Mouse (Mus musculus): Measurements from ENCODE around the gene Cysrt1. TPM values are rescaled to one million over a fixed set of nuclear protein-coding genes. Genes with fewer than 3 reads are reported as not detected.

The Cysrt1 gene
- polyA plus RNA-seq, 1 experiment from 2014 or later, result 0.49 TPM

DNA sequence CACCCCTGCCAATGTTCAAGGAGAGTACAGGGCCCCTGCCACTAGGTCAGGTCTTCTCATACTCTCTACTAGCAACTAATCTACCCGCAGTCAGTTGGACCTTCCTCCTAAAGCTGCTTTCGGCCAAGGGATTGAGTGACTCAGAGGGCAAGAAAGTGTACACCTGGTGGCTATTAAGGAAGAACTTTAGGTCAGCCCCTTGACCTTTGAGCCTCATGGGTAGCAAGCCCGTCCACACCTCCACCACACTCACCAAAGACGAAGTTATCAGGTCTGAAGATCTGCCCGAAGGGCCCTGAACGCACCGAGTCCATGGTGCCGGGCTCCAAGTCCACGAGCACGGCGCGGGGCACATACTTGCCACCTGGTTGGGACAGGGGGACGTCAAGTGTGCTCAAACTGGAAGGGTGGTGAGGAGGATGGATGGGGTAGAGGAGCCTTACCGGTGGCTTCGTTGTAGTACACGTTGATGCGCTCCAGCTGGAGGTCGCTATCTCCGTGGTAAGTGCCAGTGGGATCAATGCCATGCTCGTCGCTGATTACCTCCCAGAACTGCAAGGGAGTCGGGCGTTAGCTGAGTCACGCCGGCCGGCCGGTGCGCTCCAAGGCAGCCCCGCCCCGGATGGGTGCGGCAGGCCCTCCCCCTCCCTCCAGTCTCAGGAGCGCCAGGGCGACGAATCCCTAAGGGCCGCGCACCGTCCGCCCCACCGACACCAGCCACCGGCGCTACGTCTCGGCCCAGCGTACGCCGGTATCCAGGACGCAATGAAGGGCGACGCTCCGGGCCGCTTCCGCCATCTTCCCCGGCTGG is 18.4 kb downstream of the Cysrt1 start:
- WGBS, result 1% methylated on average over 53 of the region's 53 CpGs
- peaks cover 8% of the 10 kb centered on the region; the same call in 1 of the 2 replicates for H3K4me1 ChIP-seq (ENCODE audit: control insufficient read depth, insufficient read depth, low read length)
- H3K9ac ChIP-seq (replicated peaks; ENCODE audit: low read depth, low read length), result peak overlapping the region; percentile 82
- H3K36me3 ChIP-seq (ENCODE audit: control insufficient read depth, insufficient read depth, low read length), result peaks cover 6% of the 10 kb centered on the region
- no peaks in the 10 kb centered on the region for H3K9me3 ChIP-seq (ENCODE audit: control insufficient read depth, low read depth, low read length)
- peak; percentile 57 for ATAC-seq (ENCODE audit: insufficient number of reproducible peaks, insufficient read depth, low FRiP score, low read depth)
- H3K4me2 ChIP-seq (replicated peaks; ENCODE audit: low read depth, low read length), result peak overlapping the region; percentile 89
- peak overlapping the region; percentile 89 for H3K4me3 ChIP-seq (ENCODE audit: low read depth, low read length)
- peak overlapping the region; percentile 96 for H3K27ac ChIP-seq (ENCODE audit: low read length)
- H3K27me3 ChIP-seq (ENCODE audit: control insufficient read depth, insufficient read depth, low read length), result no peaks in the 10 kb centered on the region

DNA sequence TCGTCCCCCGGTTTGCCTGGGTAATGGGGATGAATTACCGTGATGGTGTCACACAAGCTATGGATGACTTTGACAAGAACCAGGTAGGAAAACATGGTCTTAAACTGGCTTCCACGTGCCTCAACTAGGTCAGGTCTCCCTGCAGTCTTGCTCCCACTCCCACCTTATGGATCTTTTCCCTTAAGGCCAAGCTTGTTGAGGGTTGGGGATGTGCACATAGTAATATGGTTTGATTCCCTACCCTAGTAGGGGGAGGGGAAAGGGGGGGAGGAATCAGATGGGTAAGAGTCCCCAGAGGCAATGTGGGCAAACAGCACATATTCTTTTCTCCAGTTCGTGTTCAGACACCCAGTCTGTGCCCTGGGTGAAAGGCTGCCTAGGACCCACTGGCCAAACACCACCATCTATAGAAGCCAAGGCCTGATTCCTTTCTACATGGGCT is 20.9 kb downstream of the Cysrt1 start:
- no peak overlapping the region for H3K4me3 ChIP-seq (ENCODE audit: low read depth, low read length)
- H3K9me3 ChIP-seq (ENCODE audit: control insufficient read depth, low read depth, low read length), result no peaks in the 10 kb centered on the region
- peaks cover 6% of the 10 kb centered on the region for H3K36me3 ChIP-seq (ENCODE audit: control insufficient read depth, insufficient read depth, low read length)
- H3K27ac ChIP-seq (ENCODE audit: low read length), result no peak overlapping the region
- peaks cover 8% of the 10 kb centered on the region; the same call in 1 of the 2 replicates for H3K4me1 ChIP-seq (ENCODE audit: control insufficient read depth, insufficient read depth, low read length)
- WGBS, result 72% methylated on average over 5 of the region's 5 CpGs
- H3K27me3 ChIP-seq (ENCODE audit: control insufficient read depth, insufficient read depth, low read length), result no peaks in the 10 kb centered on the region
- no peak overlapping the region for H3K9ac ChIP-seq (replicated peaks; ENCODE audit: low read depth, low read length)
- no peak for ATAC-seq (ENCODE audit: insufficient number of reproducible peaks, insufficient read depth, low FRiP score, low read depth)
- no peak overlapping the region for H3K4me2 ChIP-seq (replicated peaks; ENCODE audit: low read depth, low read length)

DNA sequence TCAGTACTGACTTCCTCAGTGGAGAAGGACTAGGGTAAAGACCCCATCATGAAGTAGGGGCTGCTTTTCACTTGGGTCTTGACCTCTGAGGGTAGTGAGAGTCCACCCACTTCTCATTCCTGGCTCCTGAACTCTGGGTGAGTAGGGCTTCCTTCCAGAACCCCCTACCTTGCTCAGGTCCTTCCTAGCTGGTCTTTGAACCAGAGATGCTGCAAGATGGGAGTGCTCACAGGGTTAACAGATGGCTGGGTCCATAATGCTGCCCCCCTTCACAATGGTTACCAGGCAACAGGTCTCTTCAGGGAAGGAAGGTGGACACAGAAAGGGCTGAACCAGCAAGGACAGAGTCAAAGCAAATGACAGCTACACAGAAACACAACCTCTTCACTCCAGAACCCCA is 23.8 kb downstream of the Cysrt1 start, which contains the start of gene Fam166a:
Fam166a (plus strand) TSS at position 301 of the 400 bp plus-strand sequence.
- no peak within 1 kb of the TSS for H3K9ac ChIP-seq (replicated peaks; ENCODE audit: low read depth, low read length)
- peaks cover 2% of the 10 kb centered on the region; the same call in 1 of the 2 replicates for H3K4me1 ChIP-seq (ENCODE audit: control insufficient read depth, insufficient read depth, low read length)
- no peak within 1 kb of the TSS for H3K4me3 ChIP-seq (ENCODE audit: low read depth, low read length)
- no peak within 1 kb of the TSS for H3K27ac ChIP-seq (ENCODE audit: low read length)
- H3K36me3 ChIP-seq (ENCODE audit: control insufficient read depth, insufficient read depth, low read length), result peaks cover 6% of the 10 kb centered on the region
- no peak within 1 kb of the TSS for H3K4me2 ChIP-seq (replicated peaks; ENCODE audit: low read depth, low read length)
- no peaks in the 10 kb centered on the region for H3K27me3 ChIP-seq (ENCODE audit: control insufficient read depth, insufficient read depth, low read length)
- no peak for ATAC-seq (ENCODE audit: insufficient number of reproducible peaks, insufficient read depth, low FRiP score, low read depth)
- H3K9me3 ChIP-seq (ENCODE audit: control insufficient read depth, low read depth, low read length), result no peaks in the 10 kb centered on the region

DNA sequence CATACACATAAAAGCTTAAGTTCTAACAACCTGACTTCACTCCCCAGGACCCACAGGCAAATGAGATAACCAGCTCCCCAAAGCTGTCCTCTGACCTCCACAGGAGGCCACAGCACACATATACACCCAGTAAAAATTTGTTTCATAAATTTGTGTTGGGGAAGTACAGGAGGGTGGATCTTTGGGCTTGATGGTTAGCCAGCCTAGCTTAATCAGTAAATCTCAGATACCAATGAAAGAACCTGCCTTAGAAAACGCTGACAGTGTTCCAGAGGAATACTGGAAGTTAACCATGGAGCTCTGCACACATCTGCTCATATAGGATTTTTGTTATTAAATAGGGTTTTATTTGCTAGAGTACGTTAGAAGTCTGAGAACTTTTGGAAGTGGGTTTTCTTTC is 24.6 kb downstream of the Cysrt1 start:
- Histone ChIP-seq H3K9me3 (ENCODE audit: control insufficient read depth, low read depth, low read length) (no peaks in the 10 kb centered on the region), H3K27me3 (ENCODE audit: control insufficient read depth, insufficient read depth, low read length) (no peaks in the 10 kb centered on the region), H3K27ac (ENCODE audit: low read length) (no peak overlapping the region), H3K36me3 (ENCODE audit: control insufficient read depth, insufficient read depth, low read length) (peaks cover 6% of the 10 kb centered on the region), H3K4me1 (ENCODE audit: control insufficient read depth, insufficient read depth, low read length) (no peaks in the 10 kb centered on the region), H3K4me3 (ENCODE audit: low read depth, low read length) (no peak overlapping the region), H3K9ac (replicated peaks; ENCODE audit: low read depth, low read length) (no peak overlapping the region), H3K4me2 (replicated peaks; ENCODE audit: low read depth, low read length) (no peak overlapping the region)
- WGBS, result 62% methylated on average over 2 of the region's 2 CpGs
- ATAC-seq (ENCODE audit: insufficient number of reproducible peaks, insufficient read depth, low FRiP score, low read depth), result no peak

GRCm38 (mm10) chr2:25214444-25214843 is 27.8 kb downstream of the Cysrt1 start, which contains the start of gene Stpg3:
TSS of gene Stpg3 (minus strand) at chr2:25214637.
- Histone ChIP-seq H3K27me3 (ENCODE audit: control insufficient read depth, insufficient read depth, low read length) (no peaks in the 10 kb centered on the region), H3K4me1 (ENCODE audit: control insufficient read depth, insufficient read depth, low read length) (peaks cover 13% of the 10 kb centered on the region), H3K4me3 (ENCODE audit: low read depth, low read length) (no peak within 1 kb of the TSS), H3K4me2 (replicated peaks; ENCODE audit: low read depth, low read length) (no peak within 1 kb of the TSS), H3K9ac (replicated peaks; ENCODE audit: low read depth, low read length) (no peak within 1 kb of the TSS), H3K9me3 (ENCODE audit: control insufficient read depth, low read depth, low read length) (no peaks in the 10 kb centered on the region), H3K36me3 (ENCODE audit: control insufficient read depth, insufficient read depth, low read length) (no peaks in the 10 kb centered on the region; the same call in 1 of the 2 replicates), H3K27ac (ENCODE audit: low read length) (no peak within 1 kb of the TSS)
- WGBS, result 69% methylated on average over 3 of the region's 3 CpGs
- no peak for ATAC-seq (ENCODE audit: insufficient number of reproducible peaks, insufficient read depth, low FRiP score, low read depth)

DNA sequence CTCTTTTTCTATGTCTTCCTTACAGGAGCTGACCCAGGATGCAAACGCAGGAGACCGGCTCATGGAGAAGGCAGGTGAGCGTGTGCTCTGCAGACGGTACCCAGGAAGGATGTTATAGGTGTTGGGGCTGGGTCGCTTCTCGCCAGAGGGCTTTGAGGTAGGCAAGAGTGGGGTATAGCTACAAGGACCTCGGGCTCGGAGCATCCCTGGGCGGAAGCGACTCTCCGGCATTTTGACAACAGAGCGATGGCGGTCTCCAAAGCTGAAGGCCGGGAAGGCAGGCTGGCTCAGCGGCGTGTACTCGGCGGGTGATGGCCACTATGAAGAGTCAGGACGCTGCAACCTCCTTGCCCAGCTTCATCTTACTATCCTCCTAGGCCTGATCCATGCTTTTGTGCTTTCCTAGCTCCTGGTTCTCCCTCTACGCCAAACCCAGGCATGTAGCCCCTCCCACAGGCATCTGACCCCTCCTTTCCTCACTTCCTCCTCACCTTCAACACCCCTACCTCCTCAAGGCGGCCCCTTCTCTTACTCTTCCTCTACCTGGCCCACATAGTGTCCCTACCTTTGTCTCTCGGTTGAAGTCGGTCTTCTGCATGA is 28.9 kb downstream of the Cysrt1 start:
- no peak overlapping the region for H3K4me3 ChIP-seq (ENCODE audit: low read depth, low read length)
- ATAC-seq (ENCODE audit: insufficient number of reproducible peaks, insufficient read depth, low FRiP score, low read depth), result no peak
- 61% methylated on average over 23 of the region's 23 CpGs for WGBS
- H3K9ac ChIP-seq (replicated peaks; ENCODE audit: low read depth, low read length), result no peak overlapping the region
- no peaks in the 10 kb centered on the region for H3K27me3 ChIP-seq (ENCODE audit: control insufficient read depth, insufficient read depth, low read length)
- H3K4me2 ChIP-seq (replicated peaks; ENCODE audit: low read depth, low read length), result no peak overlapping the region
- H3K27ac ChIP-seq (ENCODE audit: low read length), result no peak overlapping the region
- H3K4me1 ChIP-seq (ENCODE audit: control insufficient read depth, insufficient read depth, low read length), result peaks cover 13% of the 10 kb centered on the region
- H3K9me3 ChIP-seq (ENCODE audit: control insufficient read depth, low read depth, low read length), result no peaks in the 10 kb centered on the region
- peaks cover 5% of the 10 kb centered on the region for H3K36me3 ChIP-seq (ENCODE audit: control insufficient read depth, insufficient read depth, low read length)

DNA sequence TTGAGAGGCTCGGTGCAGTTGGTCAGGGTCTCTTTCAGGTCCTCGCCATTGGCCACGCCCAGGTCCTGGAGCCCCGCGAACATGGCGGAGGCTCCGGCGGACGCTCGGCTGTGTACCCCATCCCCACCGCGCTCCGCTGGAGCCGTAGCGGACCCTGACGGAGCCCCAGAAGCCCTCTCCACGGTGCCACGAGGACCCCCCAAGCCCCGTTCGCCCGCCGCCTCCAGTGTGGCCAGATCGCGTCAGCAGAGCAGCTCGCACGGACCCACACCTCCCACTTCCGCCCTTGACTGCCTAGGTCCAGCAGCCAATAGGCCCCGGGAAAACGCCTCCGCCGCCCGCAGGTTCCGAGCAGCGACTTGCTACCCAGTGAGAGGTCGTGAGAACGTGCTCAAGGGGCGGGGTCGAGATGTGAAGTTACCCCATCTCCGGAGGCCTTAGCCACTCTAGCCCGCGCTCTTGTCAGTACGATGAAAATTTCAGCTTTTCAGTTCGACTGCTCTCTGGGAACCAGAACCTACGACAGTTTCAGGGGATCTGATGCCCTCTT is 31.1 kb downstream of the Cysrt1 start, which contains the start of gene Nelfb:
Nelfb (minus strand) TSS at position 369 of the 550 bp plus-strand sequence.
- under 1% methylated on average over 44 of the region's 44 CpGs for WGBS

DNA sequence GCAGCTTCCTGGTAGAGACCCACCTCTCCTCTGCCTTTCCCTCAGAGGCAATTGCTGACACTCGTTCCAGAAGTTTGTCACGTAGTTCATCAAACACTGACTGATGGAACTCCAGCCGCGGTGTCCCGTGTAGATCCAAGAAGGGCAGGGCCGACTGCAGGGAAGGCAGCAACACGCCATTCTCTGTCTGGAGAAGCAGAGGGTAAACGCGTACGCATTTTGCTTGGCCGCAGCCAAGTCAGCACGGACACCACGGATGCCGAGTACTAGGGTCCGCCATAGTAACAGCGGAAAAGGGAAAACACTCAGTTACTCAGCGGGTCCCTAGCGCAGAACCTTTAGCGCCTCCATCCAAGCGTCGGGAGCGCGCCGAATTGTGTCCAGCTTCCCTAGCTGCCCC is 31.6 kb downstream of the Cysrt1 start:
- peaks cover 13% of the 10 kb centered on the region for H3K4me1 ChIP-seq (ENCODE audit: control insufficient read depth, insufficient read depth, low read length)
- under 1% methylated on average over 24 of the region's 24 CpGs for WGBS
- no peaks in the 10 kb centered on the region for H3K9me3 ChIP-seq (ENCODE audit: control insufficient read depth, low read depth, low read length)
- peak overlapping the region; percentile 80; the same call in 1 of the 2 replicates for H3K27ac ChIP-seq (ENCODE audit: low read length)
- peak overlapping the region; percentile 82 for H3K4me2 ChIP-seq (replicated peaks; ENCODE audit: low read depth, low read length)
- H3K36me3 ChIP-seq (ENCODE audit: control insufficient read depth, insufficient read depth, low read length), result peaks cover 27% of the 10 kb centered on the region
- ATAC-seq (ENCODE audit: insufficient number of reproducible peaks, insufficient read depth, low FRiP score, low read depth), result no peak; the same call in 1 of the 2 replicates
- H3K4me3 ChIP-seq (ENCODE audit: low read depth, low read length), result peak overlapping the region; percentile 68
- peak overlapping the region; percentile 67 for H3K9ac ChIP-seq (replicated peaks; ENCODE audit: low read depth, low read length)
- no peaks in the 10 kb centered on the region for H3K27me3 ChIP-seq (ENCODE audit: control insufficient read depth, insufficient read depth, low read length)

More for the DNA sequence above, 31.1 kb downstream of the Cysrt1 start, which contains the start of gene Nelfb:
- peak within 1 kb of the TSS; percentile 82 for H3K4me2 ChIP-seq (replicated peaks; ENCODE audit: low read depth, low read length)
- peak within 1 kb of the TSS; percentile 80 for H3K27ac ChIP-seq (ENCODE audit: low read length)
- no peaks in the 10 kb centered on the region for H3K9me3 ChIP-seq (ENCODE audit: control insufficient read depth, low read depth, low read length)
- H3K27me3 ChIP-seq (ENCODE audit: control insufficient read depth, insufficient read depth, low read length), result no peaks in the 10 kb centered on the region
- H3K4me3 ChIP-seq (ENCODE audit: low read depth, low read length), result peak within 1 kb of the TSS; percentile 68
- H3K36me3 ChIP-seq (ENCODE audit: control insufficient read depth, insufficient read depth, low read length), result peaks cover 22% of the 10 kb centered on the region
- peak; percentile 92 for ATAC-seq (ENCODE audit: insufficient number of reproducible peaks, insufficient read depth, low FRiP score, low read depth)
- H3K9ac ChIP-seq (replicated peaks; ENCODE audit: low read depth, low read length), result peak within 1 kb of the TSS; percentile 67
- peaks cover 13% of the 10 kb centered on the region for H3K4me1 ChIP-seq (ENCODE audit: control insufficient read depth, insufficient read depth, low read length)

Data from stomach, embryonic 14.5 days (tissue).